Mouse (Mus musculus) hindbrain, embryonic 13.5 days (tissue): ENCODE measurements around the gene Olfr1107. TPM values are rescaled to one million over a fixed set of nuclear protein-coding genes. Genes with fewer than 3 reads are reported as not detected.

Source experiments
- ATAC-seq: fragments of 200-750 bp; cut with Nextera tagmentation; 2 replicates; pipeline ENCODE4 v1.8.0; 2017; ENCODE audit warnings: moderate TSS enrichment; ENCODE audit not compliant: low FRiP score
- H3K27ac ChIP-seq: fragments of 300-500 bp; sonication (generic); 2 replicates; pipeline ENCODE4 v1.5.1; 2015; ENCODE audit warnings: inconsistent platforms, mild to moderate bottlenecking, moderate library complexity
- H3K27me3 ChIP-seq: fragments of 300-500 bp; sonication (generic); 2 replicates; pipeline ENCODE4 v1.6.1; 2015; ENCODE audit warnings: mild to moderate bottlenecking, inconsistent platforms
- H3K36me3 ChIP-seq: fragments of 300-500 bp; sonication (generic); 2 replicates; pipeline ENCODE4 v1.6.1; 2015; ENCODE audit warnings: mild to moderate bottlenecking, inconsistent platforms
- H3K4me1 ChIP-seq: fragments of 300-500 bp; sonication (generic); replicated peaks from 2 replicates; pipeline ENCODE4 v1.6.1; 2015; ENCODE audit warnings: inconsistent platforms
- H3K4me2 ChIP-seq: fragments of 300-500 bp; sonication (generic); 2 replicates; pipeline ENCODE4 v1.6.1; 2015; ENCODE audit warnings: inconsistent platforms, mild to moderate bottlenecking, moderate library complexity
- H3K4me3 ChIP-seq: fragments of 300-500 bp; sonication (generic); 2 replicates; pipeline ENCODE4 v1.5.1; 2015; ENCODE audit warnings: mild to moderate bottlenecking, inconsistent platforms
- H3K9ac ChIP-seq: fragments of 300-500 bp; sonication (generic); 2 replicates; pipeline ENCODE4 v1.6.1; 2015; ENCODE audit warnings: mild to moderate bottlenecking, inconsistent platforms
- H3K9me3 ChIP-seq: fragments of 300-500 bp; sonication (generic); 2 replicates; pipeline ENCODE4 v1.6.1; 2016; ENCODE audit warnings: inconsistent platforms
- WGBS: fragments of 180-500 bp; shearing (Covaris S2); methylation state at CpG from one replicate; pipeline ENCODE4 v1.1.7; 2015; 5-methylcytosine and 5-hydroxymethylcytosine counted together
- polyA plus RNA-seq: library from polyadenylated mRNA; unstranded; fragments of >200 nt; fragmentation: Nextera tagmentation; extraction: Ambion mirVana; gene quantifications from 2 replicates; pipeline ENCODE4 v1.2.1, GENCODE M21; 2015

The Olfr1107 gene
- polyA plus RNA-seq, result not detected in 2 replicates

- Histone ChIP-seq H3K9me3 (no peaks in the 10 kb centered on the region), H3K4me3 (no peak within 1 kb of the TSS), H3K36me3 (no peaks in the 10 kb centered on the region), H3K27me3 (no peaks in the 10 kb centered on the region), H3K27ac (no peak within 1 kb of the TSS), H3K4me1 (no peaks in the 10 kb centered on the region), H3K4me2 (no peak within 1 kb of the TSS), H3K9ac (no peak within 1 kb of the TSS)
- no peak for ATAC-seq
- 91% methylated on average over 1 of the region's 1 CpGs for WGBS
These were observed at the start of gene Olfr1107 for GRCm38 (mm10) chr2:87075717-87076116. Gene Olfr1107, minus strand, starts transcription at chr2:87075817.

- H3K36me3 ChIP-seq, result no peaks in the 10 kb centered on the region
- ATAC-seq, result no peak
- H3K27me3 ChIP-seq, result no peaks in the 10 kb centered on the region
- no peak within 1 kb of the TSS for H3K27ac ChIP-seq
- no peaks in the 10 kb centered on the region for H3K9me3 ChIP-seq
- H3K4me1 ChIP-seq, result no peaks in the 10 kb centered on the region
- no peak within 1 kb of the TSS for H3K9ac ChIP-seq
- H3K4me3 ChIP-seq, result no peak within 1 kb of the TSS
- H3K4me2 ChIP-seq, result no peak within 1 kb of the TSS
These were observed 38.9 kb upstream of the Olfr1107 start, which contains the start of gene Olfr259 for GRCm38 (mm10) chr2:87114467-87114866. Gene Olfr259, minus strand, starts transcription at chr2:87114567.

- no peaks in the 10 kb centered on the region for H3K27me3 ChIP-seq
- H3K4me1 ChIP-seq, result no peaks in the 10 kb centered on the region
- WGBS, result 80% methylated on average over 1 of the region's 1 CpGs
- H3K9ac ChIP-seq, result no peak within 1 kb of the TSS
- no peak for ATAC-seq
- no peak within 1 kb of the TSS for H3K4me3 ChIP-seq
- no peak within 1 kb of the TSS for H3K4me2 ChIP-seq
- H3K9me3 ChIP-seq, result no peaks in the 10 kb centered on the region
- H3K36me3 ChIP-seq, result no peaks in the 10 kb centered on the region
- H3K27ac ChIP-seq, result no peak within 1 kb of the TSS
These were observed 20.3 kb upstream of the Olfr1107 start, which contains the start of gene Olfr1109 for GRCm38 (mm10) chr2:87095908-87096307. Gene Olfr1109, minus strand, starts transcription at chr2:87096008.

- H3K4me1 ChIP-seq, result no peaks in the 10 kb centered on the region
- no peak for ATAC-seq
- H3K9ac ChIP-seq, result no peak within 1 kb of the TSS
- H3K27me3 ChIP-seq, result no peaks in the 10 kb centered on the region
- H3K27ac ChIP-seq, result no peak within 1 kb of the TSS
- no peak within 1 kb of the TSS for H3K4me2 ChIP-seq
- H3K4me3 ChIP-seq, result no peak within 1 kb of the TSS
- 79% methylated on average over 1 of the region's 1 CpGs for WGBS
- no peaks in the 10 kb centered on the region for H3K36me3 ChIP-seq
- H3K9me3 ChIP-seq, result no peaks in the 10 kb centered on the region
These were observed 23.4 kb downstream of the Olfr1107 start, which contains the start of gene Olfr1106 for GRCm38 (mm10) chr2:87052173-87052572. Gene Olfr1106, minus strand, starts transcription at chr2:87052273.

GRCm38 (mm10) chr2:87036431-87036830, 39.2 kb downstream of the Olfr1107 start, which contains the start of gene Olfr1105:
Gene Olfr1105, minus strand, starts transcription at chr2:87036531.
- no peak within 1 kb of the TSS for H3K4me2 ChIP-seq
- H3K27me3 ChIP-seq, result no peaks in the 10 kb centered on the region
- no peak within 1 kb of the TSS for H3K27ac ChIP-seq
- H3K9ac ChIP-seq, result no peak within 1 kb of the TSS
- no peaks in the 10 kb centered on the region for H3K4me1 ChIP-seq
- no peak within 1 kb of the TSS for H3K4me3 ChIP-seq
- ATAC-seq, result no peak
- H3K9me3 ChIP-seq, result no peaks in the 10 kb centered on the region
- H3K36me3 ChIP-seq, result no peaks in the 10 kb centered on the region

- no peak within 1 kb of the TSS for H3K4me3 ChIP-seq
- no peaks in the 10 kb centered on the region for H3K36me3 ChIP-seq
- H3K4me2 ChIP-seq, result no peak within 1 kb of the TSS
- H3K9ac ChIP-seq, result no peak within 1 kb of the TSS
- 87% methylated on average over 1 of the region's 1 CpGs for WGBS
- no peak for ATAC-seq
- H3K27ac ChIP-seq, result no peak within 1 kb of the TSS
- no peaks in the 10 kb centered on the region for H3K27me3 ChIP-seq
- H3K4me1 ChIP-seq, result no peaks in the 10 kb centered on the region
- no peaks in the 10 kb centered on the region for H3K9me3 ChIP-seq
These were observed 48.6 kb downstream of the Olfr1107 start, which contains the start of gene Olfr1104 for GRCm38 (mm10) chr2:87026980-87027379. Gene Olfr1104, minus strand, starts transcription at chr2:87027080.

Other genes starting within 250 kb of the Olfr1107 start
- not detected in 2 replicates for gene Olfr1095, start 224.1 kb downstream of the Olfr1107 start, polyA plus RNA-seq
- not detected in 2 replicates for gene Gm13723, start 201.0 kb downstream of the Olfr1107 start, polyA plus RNA-seq
- not detected in 2 replicates for gene Olfr1097, start 183.6 kb downstream of the Olfr1107 start, polyA plus RNA-seq
- not detected in 2 replicates for gene Olfr1098, start 151.3 kb downstream of the Olfr1107 start, polyA plus RNA-seq
- gene Olfr1099, start 115.1 kb downstream of the Olfr1107 start, polyA plus RNA-seq, result not detected in 2 replicates
- not detected in 2 replicates for gene Olfr1100, start 95.9 kb downstream of the Olfr1107 start, polyA plus RNA-seq
- not detected in 2 replicates for gene Olfr1101, start 84.6 kb downstream of the Olfr1107 start, polyA plus RNA-seq
- not detected in 2 replicates for gene Olfr1102, start 77.4 kb downstream of the Olfr1107 start, polyA plus RNA-seq
- gene Olfr1104, start 48.7 kb downstream of the Olfr1107 start, polyA plus RNA-seq, result not detected in 2 replicates
- gene Olfr1105, start 39.3 kb downstream of the Olfr1107 start, polyA plus RNA-seq, result not detected in 2 replicates
- gene Olfr1106, start 23.5 kb downstream of the Olfr1107 start, polyA plus RNA-seq, result not detected in 2 replicates
- gene Olfr1109, start 20.2 kb upstream of the Olfr1107 start, polyA plus RNA-seq, result not detected in 2 replicates
- gene Olfr259, start 38.8 kb upstream of the Olfr1107 start, polyA plus RNA-seq, result not detected in 2 replicates
- not detected in 2 replicates for gene Olfr1110, start 64.5 kb upstream of the Olfr1107 start, polyA plus RNA-seq
- gene Olfr1111, start 76.8 kb upstream of the Olfr1107 start, polyA plus RNA-seq, result not detected in 2 replicates
- not detected in 2 replicates for gene Olfr1112, start 112.0 kb upstream of the Olfr1107 start, polyA plus RNA-seq
- gene Olfr1113, start 133.2 kb upstream of the Olfr1107 start, polyA plus RNA-seq, result not detected in 2 replicates
- gene Olfr1115, start 172.2 kb upstream of the Olfr1107 start, polyA plus RNA-seq, result not detected in 2 replicates
- not detected in 2 replicates for gene Olfr1116, start 191.7 kb upstream of the Olfr1107 start, polyA plus RNA-seq
- gene Olfr1118, start 231.8 kb upstream of the Olfr1107 start, polyA plus RNA-seq, result not detected in 2 replicates